Mouse (Mus musculus) skeletal muscle tissue, adult 2 months (tissue): ENCODE measurements around the gene Anks3.

ENCODE experiments used
- DNase-seq: peaks from one replicate; pipeline ENCODE4 v3.0.0-alpha.2; 2012; ENCODE audit warnings: low read depth, low spot score

The Anks3 gene

DNA sequence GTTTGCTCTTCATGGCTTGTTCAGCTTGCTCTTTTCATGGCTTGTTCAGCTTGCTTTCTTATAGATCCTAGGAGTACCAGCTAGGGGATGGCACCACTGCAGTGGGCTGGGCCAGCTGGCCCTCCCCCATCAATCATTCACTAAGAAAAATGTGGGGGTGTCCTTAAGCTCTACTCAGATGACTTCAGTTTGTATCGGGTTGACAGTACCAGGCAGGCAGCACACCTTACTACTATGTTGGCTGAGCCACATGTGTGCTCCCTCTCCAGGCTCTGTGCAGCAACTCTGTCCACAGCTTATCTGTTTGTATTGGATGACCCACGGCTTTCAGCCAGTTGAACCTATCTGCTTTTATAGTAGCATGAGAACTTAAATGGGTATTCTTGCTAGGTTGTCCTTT is 35.5 kb downstream of the Anks3 start:
- no peak for DNase-seq

GRCm38 (mm10) chr16:4927967-4928366 is 36.0 kb downstream of the Anks3 start:
- no peak for DNase-seq

GRCm38 (mm10) chr16:4923996-4924395 is 40.0 kb downstream of the Anks3 start:
- DNase-seq, result no peak

DNA sequence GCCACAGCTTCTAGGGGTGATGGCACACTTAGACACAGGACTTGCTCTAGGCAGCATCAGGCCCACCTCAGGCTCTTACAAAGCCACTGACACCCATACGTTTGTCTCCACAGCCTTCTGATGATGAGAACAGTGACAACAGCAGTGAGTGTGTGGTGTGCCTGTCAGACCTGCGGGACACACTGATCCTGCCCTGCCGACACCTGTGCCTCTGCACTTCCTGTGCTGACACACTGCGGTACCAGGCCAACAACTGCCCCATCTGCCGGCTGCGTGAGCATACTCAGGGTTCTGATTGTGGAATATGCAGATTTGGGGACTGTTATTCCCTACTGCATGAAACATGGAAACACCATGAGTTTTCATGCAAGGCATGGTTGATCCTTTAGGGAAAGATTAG is 41.5 kb downstream of the Anks3 start:
- DNase-seq, result no peak

GRCm38 (mm10) chr16:4920556-4920955 is 43.4 kb downstream of the Anks3 start:
- DNase-seq, result no peak

- DNase-seq, result no peak
Observed at GRCm38 (mm10) chr16:4916608-4917007, 47.4 kb downstream of the Anks3 start.

DNA sequence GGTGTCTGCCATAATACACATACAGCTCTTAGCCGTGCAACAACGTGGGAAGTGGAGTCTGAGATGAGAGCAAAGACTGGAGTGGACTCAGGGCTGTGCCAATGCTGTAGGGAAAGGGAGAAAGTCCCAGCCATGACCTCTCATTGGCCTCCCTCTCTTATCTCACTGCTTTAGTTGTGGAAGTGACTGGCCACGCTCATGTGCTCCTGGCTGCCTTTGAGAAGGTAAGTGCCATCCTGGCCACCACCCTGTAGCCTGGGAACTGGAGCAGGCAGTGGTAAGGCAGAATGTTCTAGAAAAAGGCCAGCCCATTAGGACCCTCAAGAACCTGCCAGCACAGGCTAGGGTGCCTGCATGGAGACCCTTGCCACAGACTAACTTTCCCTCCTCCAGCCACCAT is 48.1 kb downstream of the Anks3 start:
- DNase-seq, result no peak

DNA sequence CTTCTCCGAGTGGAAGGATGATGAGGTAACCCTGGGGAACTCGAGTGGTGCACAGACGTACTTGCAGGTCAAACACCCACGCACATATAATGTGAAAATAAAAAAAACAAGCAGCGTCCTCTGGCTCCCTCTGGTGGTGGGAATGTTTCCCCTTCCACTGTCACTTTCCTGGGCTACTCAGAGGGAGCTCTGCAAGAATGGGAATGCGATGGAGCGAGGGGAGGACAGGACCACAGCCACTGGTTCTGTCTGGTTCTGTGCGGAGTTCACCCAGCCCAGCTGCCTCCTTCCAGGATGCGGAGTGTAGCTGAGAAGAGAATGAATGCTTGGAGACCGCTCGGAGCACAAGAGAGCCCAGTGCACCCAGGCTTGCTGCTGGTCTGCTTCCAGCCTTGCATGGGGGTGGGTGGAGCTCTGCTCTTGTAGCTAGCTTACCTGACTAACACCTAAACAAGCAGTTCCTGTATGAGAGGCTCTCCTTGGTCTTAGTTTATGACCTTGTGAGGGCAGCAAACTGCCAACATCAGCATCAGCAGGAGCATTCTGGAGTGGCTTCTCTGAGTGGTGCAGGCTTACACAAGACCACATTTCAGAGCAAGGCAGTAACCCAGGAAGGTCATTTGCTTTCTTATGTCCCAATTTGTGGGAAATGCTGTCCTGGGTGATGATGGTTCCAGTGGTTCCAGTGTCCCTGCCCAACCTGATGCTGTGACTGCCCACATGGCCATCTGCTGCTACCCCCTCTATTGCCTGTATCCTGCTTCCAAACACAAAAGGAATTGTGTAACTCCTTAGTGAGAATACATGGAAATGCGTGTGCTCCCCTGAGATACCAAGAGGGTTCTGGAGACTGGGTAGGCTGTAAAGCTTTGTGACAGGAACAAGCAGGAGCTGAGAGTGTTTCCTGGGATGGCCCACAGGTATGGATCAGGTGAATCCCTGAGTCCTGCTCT is 49.9 kb downstream of the Anks3 start:
- DNase-seq, result peak; percentile 73

GRCm38 (mm10) chr16:4912907-4913782 is 50.9 kb downstream of the Anks3 start:
- no peak for DNase-seq

DNA sequence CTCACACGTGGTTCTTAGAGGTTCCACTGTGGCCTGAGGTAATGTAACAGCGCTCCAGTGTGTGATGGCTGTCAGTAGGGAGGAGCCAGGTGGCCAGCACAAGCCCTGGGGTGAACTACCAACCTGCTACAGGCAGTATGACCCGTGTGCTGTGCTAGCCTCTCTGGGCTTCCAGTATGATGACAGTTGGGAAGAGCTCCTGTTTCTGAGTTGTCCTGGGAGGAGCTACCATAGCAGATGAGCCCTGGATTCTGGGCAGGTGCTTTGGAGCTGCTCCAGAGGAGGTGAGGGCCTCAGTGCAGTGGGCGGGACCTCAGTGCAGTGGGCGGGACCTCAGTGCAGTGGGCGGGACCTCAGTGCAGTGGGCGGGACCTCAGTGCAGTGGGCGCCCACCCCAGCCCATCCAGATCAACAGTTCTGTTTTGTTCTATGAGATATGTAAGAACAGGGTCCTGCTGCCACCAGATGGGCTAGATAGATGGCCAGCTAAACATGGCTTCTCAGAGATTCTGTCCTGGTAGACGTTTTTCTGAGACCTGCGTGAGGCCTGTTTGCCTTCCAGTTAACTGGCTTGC is 51.8 kb downstream of the Anks3 start:
- no peak for DNase-seq

- DNase-seq, result no peak
Observed at GRCm38 (mm10) chr16:4910758-4911157, 53.2 kb downstream of the Anks3 start.

DNA sequence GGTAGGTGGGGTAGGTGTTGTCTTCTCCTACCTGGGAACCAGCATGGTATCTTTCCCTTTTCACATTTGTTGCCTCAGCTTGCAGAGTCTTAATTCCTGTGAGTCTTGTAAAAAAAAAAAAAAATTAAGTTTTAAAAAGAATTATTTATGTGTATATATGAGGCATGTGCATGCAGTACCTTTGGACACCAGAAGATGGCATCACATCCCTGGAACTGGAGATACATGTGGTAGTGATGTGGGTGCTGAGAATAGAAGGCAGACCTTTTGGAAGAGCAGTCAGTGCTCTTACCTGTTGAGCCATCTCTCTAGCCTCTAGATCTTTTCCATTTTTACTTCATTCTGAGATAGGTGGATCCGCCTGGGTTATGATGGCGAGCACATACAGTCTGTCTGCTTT is 54.3 kb downstream of the Anks3 start:
- no peak for DNase-seq

DNA sequence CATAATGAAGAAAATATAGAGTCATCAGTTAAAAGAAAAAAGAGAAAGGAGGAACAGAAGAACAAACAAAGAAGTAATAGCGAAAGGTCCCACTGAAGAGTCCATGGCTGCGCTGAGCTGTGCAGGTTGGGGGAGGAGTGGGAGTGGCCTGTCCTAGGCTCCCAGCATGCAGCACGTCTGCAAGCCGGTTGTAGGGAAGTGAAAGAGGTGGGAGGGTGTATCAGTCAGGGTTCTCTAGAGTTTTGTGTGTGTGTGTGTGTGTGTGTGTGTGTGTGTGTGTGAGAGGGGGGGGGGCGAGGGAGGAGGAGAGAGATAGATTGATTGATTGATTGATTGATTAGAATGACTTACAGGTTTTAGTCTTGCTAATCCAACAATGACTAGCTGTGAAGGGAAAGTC is 56.0 kb downstream of the Anks3 start:
- no peak for DNase-seq

DNA sequence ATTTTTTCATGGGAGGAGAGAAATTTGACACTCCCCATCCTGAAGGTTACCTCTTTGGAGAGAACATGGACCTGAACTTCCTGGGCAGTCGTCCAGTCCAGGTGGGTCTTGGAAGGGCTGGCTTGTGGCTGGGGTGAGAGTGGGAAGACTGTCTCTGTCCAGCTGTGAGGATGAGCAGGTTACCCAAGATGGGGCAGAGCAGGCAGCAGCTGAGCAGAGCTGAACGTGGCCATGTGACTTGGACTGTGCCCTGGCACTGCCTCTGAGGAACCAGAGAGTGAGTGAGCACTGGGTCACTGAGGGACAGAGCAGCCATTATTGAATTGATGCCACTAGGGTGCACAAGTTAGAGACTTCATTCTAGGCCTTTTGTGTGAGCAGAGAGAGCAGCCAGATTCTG is 56.6 kb downstream of the Anks3 start:
- DNase-seq, result no peak

DNA sequence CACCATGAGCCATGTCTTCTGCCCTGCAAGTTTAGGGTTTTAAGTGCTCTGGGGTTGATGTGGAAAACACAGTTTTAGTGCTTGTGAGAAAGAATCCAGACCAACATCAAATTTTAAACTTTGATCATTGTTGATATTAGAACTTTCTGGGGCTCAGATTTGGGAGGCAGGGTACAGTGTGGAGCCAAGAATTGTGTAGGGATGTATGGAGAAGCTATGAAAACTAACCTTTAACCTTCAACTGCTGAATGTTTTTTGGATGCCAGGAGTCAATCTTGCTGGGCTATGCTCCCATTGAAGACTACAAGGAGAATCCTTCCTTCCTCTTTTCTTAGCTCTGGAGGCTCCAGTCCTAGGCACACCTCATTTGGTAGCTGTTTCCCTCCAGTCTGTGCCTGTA is 57.4 kb downstream of the Anks3 start:
- no peak for DNase-seq

GRCm38 (mm10) chr16:4905591-4905990 is 58.4 kb downstream of the Anks3 start:
- DNase-seq, result no peak

GRCm38 (mm10) chr16:4904878-4905277 is 59.1 kb downstream of the Anks3 start:
- DNase-seq, result no peak

DNA sequence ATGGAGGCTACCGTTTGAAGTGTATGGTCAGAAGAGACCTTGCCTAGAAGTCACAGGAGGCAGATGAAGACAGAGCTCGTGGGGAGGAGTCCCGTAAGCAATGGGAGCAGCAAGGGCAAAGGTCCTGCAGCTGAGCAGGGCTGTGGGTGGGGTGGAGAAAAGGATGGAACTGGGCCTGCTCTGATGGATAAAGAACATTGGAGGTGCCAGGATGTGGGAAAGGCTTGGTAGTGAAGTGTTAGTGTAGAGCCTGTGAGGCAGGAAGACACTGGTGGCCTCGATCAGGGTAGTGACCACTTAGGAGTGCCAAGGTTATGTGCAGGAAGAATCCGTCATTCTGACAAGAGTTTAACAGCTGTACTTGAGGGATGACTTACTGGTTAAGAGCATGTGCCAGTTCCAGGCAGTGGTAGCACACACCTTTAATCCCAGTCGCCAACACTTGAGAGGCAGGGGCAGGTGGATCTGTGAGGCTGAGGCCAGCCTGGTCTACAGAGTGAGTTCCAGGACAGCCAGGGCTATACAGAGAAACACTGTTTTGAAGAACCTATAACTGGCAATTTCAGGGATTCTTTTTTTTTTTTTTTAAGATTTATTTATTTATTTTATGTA is 60.4 kb downstream of the Anks3 start:
- peak; percentile 73 for DNase-seq

GRCm38 (mm10) chr16:4902390-4902789 is 61.6 kb downstream of the Anks3 start:
- no peak for DNase-seq

DNA sequence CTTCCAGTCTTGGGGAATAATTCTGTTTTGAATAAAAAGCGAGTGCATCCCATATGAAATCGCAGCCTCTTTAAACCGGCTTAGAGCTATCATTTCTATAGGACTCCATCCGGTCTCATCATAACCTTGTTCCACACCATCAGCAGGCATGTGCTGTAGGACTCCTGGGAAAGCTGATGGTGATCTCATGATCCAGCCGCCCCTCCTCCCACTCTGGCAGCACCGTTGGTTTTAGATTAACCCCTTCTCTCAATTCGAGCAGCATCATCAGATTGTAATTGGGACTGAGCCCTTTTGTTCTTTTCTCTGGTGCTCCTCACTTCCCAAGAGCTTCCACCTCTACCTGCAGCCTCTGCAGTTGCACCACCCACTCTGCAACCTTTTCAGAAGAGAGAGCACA is 62.8 kb downstream of the Anks3 start:
- DNase-seq, result no peak

DNA sequence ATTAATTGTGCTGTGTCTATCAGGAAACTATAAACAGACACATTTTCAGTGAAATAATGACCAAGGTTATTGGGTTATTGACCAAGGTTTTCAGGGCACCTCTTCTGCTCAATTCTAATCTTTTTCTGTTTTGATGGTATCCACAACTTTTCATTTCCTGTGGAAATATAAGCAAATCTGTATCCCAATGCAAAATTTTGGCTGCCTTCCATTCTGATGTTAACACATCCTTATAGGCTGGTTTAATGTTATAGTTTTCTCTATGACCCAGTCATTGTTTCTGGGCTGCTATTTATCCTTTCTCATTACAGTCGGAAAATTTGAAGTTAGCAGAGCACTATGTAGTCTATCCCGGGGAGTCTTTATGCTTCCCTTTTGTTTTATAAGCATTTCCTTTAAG is 64.3 kb downstream of the Anks3 start:
- DNase-seq, result no peak

DNA sequence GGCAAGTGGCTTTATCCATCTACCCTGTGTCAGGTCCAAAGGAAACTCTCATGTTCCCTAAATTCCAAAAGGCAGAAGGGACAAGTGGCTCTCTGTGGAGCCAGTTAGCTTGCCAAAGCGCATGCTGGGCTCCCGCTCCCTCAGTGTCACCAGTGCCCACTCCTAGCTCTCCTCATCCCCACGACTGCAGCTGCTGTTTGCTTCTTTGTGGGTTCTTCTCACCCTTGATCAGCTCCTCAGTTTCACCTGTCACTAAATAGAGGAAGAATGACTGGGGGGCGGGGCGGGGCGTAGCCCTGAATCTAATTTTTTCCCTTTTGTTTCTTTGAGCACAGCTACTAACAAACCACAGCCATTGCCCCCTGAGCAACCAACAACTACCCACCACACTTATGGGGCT is 65.1 kb downstream of the Anks3 start:
- DNase-seq, result no peak
